Mouse (Mus musculus): ENCODE data around the gene Btg3. TPM values are rescaled to one million over a fixed set of nuclear protein-coding genes. Genes with fewer than 3 reads are reported as not detected.

The Btg3 gene
- total and polyA plus RNA-seq, 3 experiments = 21.6 to 72.2 (median 43.9) TPM

DNA sequence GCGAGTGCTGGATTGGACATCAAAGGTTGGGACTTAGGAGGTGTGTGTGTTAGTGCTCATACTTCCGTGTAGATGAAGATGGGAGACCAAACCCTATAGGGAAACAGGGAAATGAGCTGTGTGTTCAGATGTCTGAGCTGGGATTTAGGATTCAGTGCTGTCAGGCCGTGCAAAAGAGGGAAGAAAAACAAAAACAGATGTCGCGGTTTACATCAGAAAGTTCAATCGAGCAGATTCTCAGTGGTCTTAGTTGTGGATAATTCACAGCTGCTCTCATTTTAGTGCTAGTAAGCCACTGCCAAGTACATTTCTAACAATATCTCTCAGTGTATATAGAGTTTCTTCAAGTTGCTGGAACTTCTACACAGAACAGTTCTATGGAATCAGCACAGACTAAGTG is 33.2 kb downstream of the Btg3 start:
- Histone ChIP-seq H3K4me2 (ENCODE audit: insufficient read depth, low read depth, poor library complexity, severe bottlenecking) (no peak overlapping the region), H3K27ac (ENCODE audit: insufficient read depth, low read depth) (no peak overlapping the region), H3K36me3 (replicated peaks in 1 of 2; ENCODE audit: control insufficient read depth in 1 of 2, insufficient read depth in 1 of 2, low read length in 1 of 2) (peaks cover 5 to 40% of the 10 kb centered on the region in 2 experiments), H3K9me3 (replicated peaks; ENCODE audit: low read length) (no peaks in the 10 kb centered on the region), H3K4me1 (ENCODE audit: control insufficient read depth in 1 of 2, insufficient read depth in 2 of 2) (peaks cover 0 to 3% of the 10 kb centered on the region in 2 experiments; a peak in 1 of 4 replicates), H3K27me3 (replicated peaks) (no peaks in the 10 kb centered on the region), H3K79me2 (replicated peaks; ENCODE audit: control insufficient read depth, extremely low read depth, insufficient read depth, poor library complexity, severe bottlenecking) (no peaks in the 10 kb centered on the region), H3K9ac (ENCODE audit: insufficient read depth, low read depth) (no peak overlapping the region), H3K4me3 (replicated peaks in 1 of 3; ENCODE audit: low read depth in 2 of 3, low read length in 2 of 3, poor library complexity in 1 of 3) (no peak overlapping the region)
- dilution Hi-C loops (cut with MboI; ENCODE audit: extremely low pct_ligation_motif_present, extremely low pct_unique_long_range_greater_than_20kb, low sequenced_read_pairs) = no loop called here
- no peak for DNase-seq (ENCODE audit: extremely low read depth)
- in situ Hi-C loops (cut with MboI; ENCODE audit: low pct_ligation_motif_present, low pct_unique_long_range_greater_than_20kb, low sequenced_read_pairs) = no loop called here
- TF ChIP-seq HCFC1 (IDR thresholded peaks at IDR 0.05; ENCODE audit: low read depth, low read length) = no peak
- TF ChIP-seq GABPA (IDR thresholded peaks at IDR 0.05; ENCODE audit: insufficient replicate concordance, low read depth, low read length) = no peak
- TF ChIP-seq TBP (conservative IDR thresholded peaks at IDR 0.05; ENCODE audit: low read depth, low read length) = no peak
- TF ChIP-seq MEF2A (IDR thresholded peaks at IDR 0.05; ENCODE audit: borderline replicate concordance, low read depth, low read length) = no peak
- no peak for TF ChIP-seq ETS1 (conservative IDR thresholded peaks at IDR 0.05; ENCODE audit: low read depth, low read length)
- TF ChIP-seq ZC3H11A (IDR thresholded peaks at IDR 0.05; ENCODE audit: low read depth, low read length) = no peak
- no peak for TF ChIP-seq USF2 (conservative IDR thresholded peaks at IDR 0.05; ENCODE audit: low read depth, low read length)

DNA sequence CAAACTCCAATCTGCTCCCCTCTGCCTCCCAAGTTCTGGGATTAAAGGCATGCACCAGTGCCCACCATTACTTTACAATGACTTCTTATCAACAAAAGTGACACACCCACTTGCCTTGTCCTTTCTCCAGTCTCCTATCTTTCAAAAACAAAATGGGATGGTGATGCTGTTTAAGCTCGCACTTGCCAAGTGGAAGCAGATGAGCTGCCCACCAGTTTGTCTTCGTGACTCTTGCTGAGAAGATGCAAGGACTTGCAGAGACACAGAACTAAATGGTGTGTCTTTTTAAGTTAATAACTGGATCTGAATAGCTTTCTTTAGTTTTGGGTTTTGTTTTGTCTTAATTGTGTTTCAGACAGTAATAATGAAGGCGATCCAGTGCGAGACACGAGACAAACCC is 34.2 kb downstream of the Btg3 start:
- Histone ChIP-seq H3K4me2 (ENCODE audit: insufficient read depth, low read depth, poor library complexity, severe bottlenecking) (no peak overlapping the region), H3K36me3 (replicated peaks in 1 of 2; ENCODE audit: control insufficient read depth in 1 of 2, insufficient read depth in 1 of 2, low read length in 1 of 2) (peaks cover 2 to 35% of the 10 kb centered on the region in 2 experiments), H3K27ac (ENCODE audit: insufficient read depth, low read depth) (no peak overlapping the region), H3K4me1 (ENCODE audit: control insufficient read depth in 1 of 2, insufficient read depth in 2 of 2) (peaks cover 0 to 3% of the 10 kb centered on the region in 2 experiments; a peak in 1 of 4 replicates), H3K27me3 (replicated peaks) (no peaks in the 10 kb centered on the region), H3K4me3 (replicated peaks in 1 of 3; ENCODE audit: low read depth in 2 of 3, low read length in 2 of 3, poor library complexity in 1 of 3) (no peak overlapping the region), H3K79me2 (replicated peaks; ENCODE audit: control insufficient read depth, extremely low read depth, insufficient read depth, poor library complexity, severe bottlenecking) (no peaks in the 10 kb centered on the region), H3K9ac (ENCODE audit: insufficient read depth, low read depth) (no peak overlapping the region), H3K9me3 (replicated peaks; ENCODE audit: low read length) (no peaks in the 10 kb centered on the region)
- TF ChIP-seq GABPA (IDR thresholded peaks at IDR 0.05; ENCODE audit: insufficient replicate concordance, low read depth, low read length) = no peak
- TF ChIP-seq EP300 (IDR thresholded peaks at IDR 0.05; ENCODE audit: low read length) = no peak
- TF ChIP-seq TCF12 (IDR thresholded peaks at IDR 0.05; ENCODE audit: low read depth, low read length) = no peak
- no peak for TF ChIP-seq KAT2A (IDR thresholded peaks at IDR 0.05; ENCODE audit: insufficient replicate concordance, low read length)
- TF ChIP-seq ZC3H11A (IDR thresholded peaks at IDR 0.05; ENCODE audit: low read depth, low read length) = no peak
- TF ChIP-seq SIN3A (IDR thresholded peaks at IDR 0.05; ENCODE audit: low read length) = no peak
- TF ChIP-seq E2F4 (IDR thresholded peaks at IDR 0.05; ENCODE audit: insufficient replicate concordance, low read depth, low read length) = no peak
- in situ Hi-C loops (cut with MboI; ENCODE audit: low pct_ligation_motif_present, low pct_unique_long_range_greater_than_20kb, low sequenced_read_pairs) = no loop called here
- DNase-seq (ENCODE audit: extremely low read depth) = no peak
- dilution Hi-C loops (cut with MboI; ENCODE audit: extremely low pct_ligation_motif_present, extremely low pct_unique_long_range_greater_than_20kb, low sequenced_read_pairs) = no loop called here

DNA sequence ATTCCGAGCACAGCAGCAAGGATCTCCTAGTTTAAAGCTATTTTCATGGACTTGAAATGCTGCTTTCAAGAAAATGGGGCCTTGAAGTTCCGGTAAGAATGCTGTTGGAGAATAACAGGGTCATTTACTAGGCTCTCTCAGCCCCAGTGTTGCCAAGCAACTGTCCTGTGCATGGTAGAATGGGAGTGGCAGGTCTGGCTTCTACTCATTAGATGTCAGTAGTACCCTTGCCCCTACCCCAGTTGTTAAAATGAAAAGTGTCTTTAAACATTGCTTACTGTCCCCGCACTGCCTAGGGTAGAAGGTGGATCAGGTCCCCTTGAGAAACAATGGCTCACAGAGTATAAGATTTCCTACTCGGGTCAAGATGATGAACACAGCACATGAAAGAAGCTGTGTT is 35.6 kb downstream of the Btg3 start:
- H3K79me2 ChIP-seq (replicated peaks; ENCODE audit: control insufficient read depth, extremely low read depth, insufficient read depth, poor library complexity, severe bottlenecking) = no peaks in the 10 kb centered on the region
- no peaks in the 10 kb centered on the region for H3K27me3 ChIP-seq (replicated peaks)
- in situ Hi-C loops (cut with MboI; ENCODE audit: low pct_ligation_motif_present, low pct_unique_long_range_greater_than_20kb, low sequenced_read_pairs) (no loop called here), dilution Hi-C loops (cut with MboI; ENCODE audit: extremely low pct_ligation_motif_present, extremely low pct_unique_long_range_greater_than_20kb, low sequenced_read_pairs) (no loop called here)
- no peak overlapping the region for H3K4me2 ChIP-seq (ENCODE audit: insufficient read depth, low read depth, poor library complexity, severe bottlenecking)
- no peak overlapping the region for H3K27ac ChIP-seq (ENCODE audit: insufficient read depth, low read depth)
- no peaks in the 10 kb centered on the region for H3K9me3 ChIP-seq (replicated peaks; ENCODE audit: low read length)
- H3K36me3 ChIP-seq (replicated peaks in 1 of 2; ENCODE audit: control insufficient read depth in 1 of 2, insufficient read depth in 1 of 2, low read length in 1 of 2) = peaks cover 0 to 23% of the 10 kb centered on the region in 2 experiments
- no peak for DNase-seq (ENCODE audit: extremely low read depth)
- no peak for TF ChIP-seq MAFK (IDR thresholded peaks at IDR 0.05; ENCODE audit: insufficient replicate concordance, low read length)
- TF ChIP-seq MAZ (IDR thresholded peaks at IDR 0.05; ENCODE audit: low read depth, low read length) = no peak
- no peak for TF ChIP-seq MEF2A (IDR thresholded peaks at IDR 0.05; ENCODE audit: borderline replicate concordance, low read depth, low read length)
- TF ChIP-seq NELFE (IDR thresholded peaks at IDR 0.05; ENCODE audit: low read depth, low read length) = no peak
- no peak for TF ChIP-seq NRF1 (IDR thresholded peaks at IDR 0.05; ENCODE audit: low read depth, low read length)
- TF ChIP-seq BHLHE40 (IDR thresholded peaks at IDR 0.05; ENCODE audit: low read depth, low read length) = no peak
- no peak for TF ChIP-seq IRF4 (IDR thresholded peaks at IDR 0.05; ENCODE audit: low read depth, low read length)
- no peak for TF ChIP-seq USF2 (conservative IDR thresholded peaks at IDR 0.05; ENCODE audit: low read depth, low read length)
- TF ChIP-seq TCF12 (IDR thresholded peaks at IDR 0.05; ENCODE audit: low read depth, low read length) = no peak
- TF ChIP-seq CHD1 (IDR thresholded peaks at IDR 0.05; ENCODE audit: low read depth, low read length) = no peak
- no peak for TF ChIP-seq ETS1 (conservative IDR thresholded peaks at IDR 0.05; ENCODE audit: low read depth, low read length)
- no peak for TF ChIP-seq CTCF (conservative IDR thresholded peaks at IDR 0.05 in 1 of 2, IDR thresholded peaks at IDR 0.05 in 1 of 2; ENCODE audit: low read depth in 2 of 2, low read length in 2 of 2)
- no peak for TF ChIP-seq ZNF384 (IDR thresholded peaks at IDR 0.05; ENCODE audit: low read depth, low read length)
- TF ChIP-seq CHD2 (IDR thresholded peaks at IDR 0.05; ENCODE audit: low read length) = no peak
- no peak for TF ChIP-seq E2F4 (IDR thresholded peaks at IDR 0.05; ENCODE audit: insufficient replicate concordance, low read depth, low read length)
- no peak for TF ChIP-seq TBP (conservative IDR thresholded peaks at IDR 0.05; ENCODE audit: low read depth, low read length)
- no peak for TF ChIP-seq RAD21 (IDR thresholded peaks at IDR 0.05; ENCODE audit: low read depth, low read length)
- no peak overlapping the region for H3K4me3 ChIP-seq (replicated peaks in 1 of 3; ENCODE audit: low read depth in 2 of 3, low read length in 2 of 3, poor library complexity in 1 of 3)
- H3K9ac ChIP-seq (ENCODE audit: insufficient read depth, low read depth) = no peak overlapping the region
- H3K4me1 ChIP-seq (ENCODE audit: control insufficient read depth in 1 of 2, insufficient read depth in 2 of 2) = no peaks in the 10 kb centered on the region
